Mouse (Mus musculus) embryonic facial prominence, embryonic 13.5 days (tissue): Measurements from ENCODE around the gene Rhox3g. TPM values are rescaled to one million over a fixed set of nuclear protein-coding genes. Genes with fewer than 3 reads are reported as not detected.
"Not testable (repeated sequence)": the region's sequence is repeated elsewhere in the genome, so short reads cannot be mapped to it uniquely, and the experiment has no call there.

Experiments used
- ATAC-seq: fragments of 200-750 bp; cut with Nextera tagmentation; 2 replicates; pipeline ENCODE4 v1.8.0; 2017; ENCODE audit warnings: low read depth; ENCODE audit not compliant: insufficient number of reproducible peaks, insufficient read depth, low FRiP score, low TSS enrichment
- H3K27ac ChIP-seq: fragments of 300-500 bp; sonication (generic); 2 replicates; pipeline ENCODE4 v1.5.1; 2015; ENCODE audit warnings: moderate library complexity, mild to moderate bottlenecking, inconsistent platforms
- H3K27me3 ChIP-seq: fragments of 300-500 bp; sonication (generic); 2 replicates; pipeline ENCODE4 v1.6.1; 2015; ENCODE audit warnings: mild to moderate bottlenecking, inconsistent platforms
- H3K36me3 ChIP-seq: fragments of 300-500 bp; sonication (generic); 2 replicates; pipeline ENCODE4 v1.6.1; 2015; ENCODE audit warnings: mild to moderate bottlenecking, inconsistent platforms
- H3K4me1 ChIP-seq: fragments of 300-500 bp; sonication (generic); 2 replicates; pipeline ENCODE4 v1.6.1; 2015; ENCODE audit warnings: inconsistent platforms
- H3K4me2 ChIP-seq: fragments of 300-500 bp; sonication (generic); 2 replicates; pipeline ENCODE4 v1.6.1; 2015; ENCODE audit warnings: moderate library complexity, mild to moderate bottlenecking, inconsistent platforms
- H3K4me3 ChIP-seq: fragments of 300-500 bp; sonication (generic); 2 replicates; pipeline ENCODE4 v1.5.1; 2015; ENCODE audit warnings: mild to moderate bottlenecking, inconsistent platforms
- H3K9ac ChIP-seq: fragments of 300-500 bp; sonication (generic); 2 replicates; pipeline ENCODE4 v1.6.1; 2015; ENCODE audit warnings: mild to moderate bottlenecking, inconsistent platforms
- H3K9me3 ChIP-seq: fragments of 300-500 bp; sonication (generic); 2 replicates; pipeline ENCODE4 v1.6.1; 2016; ENCODE audit warnings: inconsistent platforms
- WGBS: fragments of 180-500 bp; shearing (Covaris S2); methylation state at CpG from one replicate; pipeline ENCODE4 v1.1.7; 2015; ENCODE audit warnings: mixed read lengths; 5-methylcytosine and 5-hydroxymethylcytosine counted together
- polyA plus RNA-seq: library from polyadenylated mRNA; unstranded; fragments of >200 nt; fragmentation: Nextera tagmentation; extraction: Ambion mirVana; gene quantifications from 2 replicates; pipeline ENCODE4 v1.2.1, GENCODE M21; 2015

The Rhox3g gene
- polyA plus RNA-seq = not detected in 2 replicates

- H3K4me1 ChIP-seq, H3K9me3 ChIP-seq, H3K4me2 ChIP-seq, H3K9ac ChIP-seq, H3K36me3 ChIP-seq, H3K4me3 ChIP-seq, H3K27me3 ChIP-seq, H3K27ac ChIP-seq, ATAC-seq: not testable (repeated sequence)
- 87% methylated on average over 2 of the region's 2 CpGs for WGBS
Measured at GRCm38 (mm10) chrX:37628512-37628911, at the start of gene Rhox3g. TSS of gene Rhox3g (minus strand) at chrX:37628612.

- not testable (repeated sequence) for H3K4me1 ChIP-seq, H3K9me3 ChIP-seq, H3K27ac ChIP-seq, ATAC-seq, H3K27me3 ChIP-seq, H3K4me3 ChIP-seq, H3K9ac ChIP-seq, H3K4me2 ChIP-seq, H3K36me3 ChIP-seq
- 84% methylated on average over 8 of the region's 8 CpGs for WGBS
Measured at GRCm38 (mm10) chrX:37673177-37673576, 44.8 kb upstream of the Rhox3g start, which contains the start of gene Rhox2h. TSS of gene Rhox2h (minus strand) at chrX:37673277.

GRCm38 (mm10) chrX:37668664-37669063, 40.3 kb upstream of the Rhox3g start, which contains the start of gene Rhox3h:
TSS of gene Rhox3h (minus strand) at chrX:37668764.
- not testable (repeated sequence) for ATAC-seq, H3K36me3 ChIP-seq, H3K9me3 ChIP-seq, H3K4me1 ChIP-seq, H3K9ac ChIP-seq, H3K27me3 ChIP-seq, H3K4me2 ChIP-seq, H3K27ac ChIP-seq, H3K4me3 ChIP-seq
- 100% methylated on average over 1 of the region's 3 CpGs for WGBS

- H3K4me2 ChIP-seq, H3K9ac ChIP-seq, H3K27me3 ChIP-seq, ATAC-seq, H3K4me1 ChIP-seq, H3K9me3 ChIP-seq, H3K4me3 ChIP-seq, H3K36me3 ChIP-seq, H3K27ac ChIP-seq: not testable (repeated sequence)
- 87% methylated on average over 18 of the region's 20 CpGs for WGBS
Measured at GRCm38 (mm10) chrX:37651227-37651626, 22.8 kb upstream of the Rhox3g start, which contains the start of gene Rhox4g. TSS of gene Rhox4g (minus strand) at chrX:37651327.

- not testable (repeated sequence) for ATAC-seq, H3K27ac ChIP-seq, H3K4me2 ChIP-seq, H3K4me1 ChIP-seq, H3K36me3 ChIP-seq, H3K9me3 ChIP-seq, H3K4me3 ChIP-seq, H3K9ac ChIP-seq, H3K27me3 ChIP-seq
- WGBS = 90% methylated on average over 6 of the region's 6 CpGs
Measured at GRCm38 (mm10) chrX:37643370-37643769, 15.0 kb upstream of the Rhox3g start, which contains the start of gene Rhox2g. TSS of gene Rhox2g (minus strand) at chrX:37643470.

GRCm38 (mm10) chrX:37607604-37608003, 20.8 kb downstream of the Rhox3g start, which contains the start of gene Rhox4f:
TSS of gene Rhox4f (minus strand) at chrX:37607704.
- not testable (repeated sequence) for H3K4me1 ChIP-seq, H3K9ac ChIP-seq, H3K4me3 ChIP-seq, ATAC-seq, H3K36me3 ChIP-seq, H3K27ac ChIP-seq, H3K9me3 ChIP-seq, H3K4me2 ChIP-seq, H3K27me3 ChIP-seq
- 93% methylated on average over 17 of the region's 19 CpGs for WGBS

- not testable (repeated sequence) for H3K9ac ChIP-seq, H3K36me3 ChIP-seq, H3K4me3 ChIP-seq, H3K4me2 ChIP-seq, ATAC-seq, H3K27ac ChIP-seq, H3K4me1 ChIP-seq, H3K9me3 ChIP-seq, H3K27me3 ChIP-seq
Measured at GRCm38 (mm10) chrX:37580692-37581091, 47.7 kb downstream of the Rhox3g start, which contains the start of gene Rhox3f. TSS of gene Rhox3f (plus strand) at chrX:37580992.

Other genes starting within 250 kb of the Rhox3g start
- gene Rhox3a2, start 248.6 kb downstream of the Rhox3g start, polyA plus RNA-seq = not detected in 2 replicates
- gene Rhox4a2, start 237.8 kb downstream of the Rhox3g start, polyA plus RNA-seq = 1.7 TPM in 1 of 2 replicates, not detected in the other
- not detected in 2 replicates for gene Rhox2b, start 216.5 kb downstream of the Rhox3g start, polyA plus RNA-seq
- 0.87 TPM in 1 of 2 replicates, not detected in the other for gene Rhox4b, start 196.1 kb downstream of the Rhox3g start, polyA plus RNA-seq
- gene Rhox2c, start 174.9 kb downstream of the Rhox3g start, polyA plus RNA-seq = 0.45 TPM in 1 of 2 replicates, not detected in the other
- gene Rhox3c, start 170.0 kb downstream of the Rhox3g start, polyA plus RNA-seq = not detected in 2 replicates
- gene Rhox4c, start 148.3 kb downstream of the Rhox3g start, polyA plus RNA-seq = not detected in 2 replicates
- gene Rhox2d, start 135.2 kb downstream of the Rhox3g start, polyA plus RNA-seq = not detected in 2 replicates
- 0.62 TPM in 1 of 2 replicates, not detected in the other for gene Rhox4d, start 114.3 kb downstream of the Rhox3g start, polyA plus RNA-seq
- not detected in 2 replicates for gene Rhox2e, start 98.2 kb downstream of the Rhox3g start, polyA plus RNA-seq
- gene Rhox3e, start 86.6 kb downstream of the Rhox3g start, polyA plus RNA-seq = not detected in 2 replicates
- 0.70 TPM in 1 of 2 replicates, not detected in the other for gene Rhox4e, start 71.2 kb downstream of the Rhox3g start, polyA plus RNA-seq
- gene Rhox2f, start 57.2 kb downstream of the Rhox3g start, polyA plus RNA-seq = not detected in 2 replicates
- not detected in 2 replicates for gene Rhox3f, start 47.6 kb downstream of the Rhox3g start, polyA plus RNA-seq
- not detected in 2 replicates for gene Rhox4f, start 20.9 kb downstream of the Rhox3g start, polyA plus RNA-seq
- not detected in 2 replicates for gene Rhox2g, start 14.9 kb upstream of the Rhox3g start, polyA plus RNA-seq
- gene Rhox4g, start 22.7 kb upstream of the Rhox3g start, polyA plus RNA-seq = not detected in 2 replicates
- gene Rhox3h, start 40.2 kb upstream of the Rhox3g start, polyA plus RNA-seq = not detected in 2 replicates
- not detected in 2 replicates for gene Rhox2h, start 44.7 kb upstream of the Rhox3g start, polyA plus RNA-seq
- gene Rhox5, start 176.2 kb upstream of the Rhox3g start, polyA plus RNA-seq = 1.8 and 1.9 TPM in 2 replicates
- not detected in 2 replicates for gene Rhox6, start 198.3 kb upstream of the Rhox3g start, polyA plus RNA-seq
- not detected in 2 replicates for gene Rhox7a, start 203.1 kb upstream of the Rhox3g start, polyA plus RNA-seq